Mouse (Mus musculus) forebrain, embryonic 13.5 days (tissue): ENCODE data around the gene Atl3. TPM values are rescaled to one million over a fixed set of nuclear protein-coding genes. Genes with fewer than 3 reads are reported as not detected.

Experiments used
- ATAC-seq: fragments of 200-750 bp; cut with Nextera tagmentation; 2 replicates; pipeline ENCODE4 v1.8.0; 2017
- H3K27ac ChIP-seq: fragments of 300-500 bp; sonication (generic); 2 replicates; pipeline ENCODE4 v1.5.1; 2015; ENCODE audit warnings: inconsistent platforms, mild to moderate bottlenecking, moderate library complexity
- H3K27me3 ChIP-seq: fragments of 300-500 bp; sonication (generic); 2 replicates; pipeline ENCODE4 v1.6.1; 2015; ENCODE audit warnings: mild to moderate bottlenecking, inconsistent platforms
- H3K36me3 ChIP-seq: fragments of 300-500 bp; sonication (generic); 2 replicates; pipeline ENCODE4 v1.6.1; 2015; ENCODE audit warnings: mild to moderate bottlenecking, inconsistent platforms; ENCODE audit not compliant: poor library complexity, severe bottlenecking
- H3K4me1 ChIP-seq: fragments of 300-500 bp; sonication (generic); 2 replicates; pipeline ENCODE4 v1.6.1; 2015; ENCODE audit warnings: inconsistent platforms
- H3K4me2 ChIP-seq: fragments of 300-500 bp; sonication (generic); 2 replicates; pipeline ENCODE4 v1.6.1; 2015; ENCODE audit warnings: inconsistent platforms, mild to moderate bottlenecking, moderate library complexity
- H3K4me3 ChIP-seq: fragments of 300-500 bp; sonication (generic); 2 replicates; pipeline ENCODE4 v1.5.1; 2015; ENCODE audit warnings: mild to moderate bottlenecking, inconsistent platforms
- H3K9ac ChIP-seq: fragments of 300-500 bp; sonication (generic); 2 replicates; pipeline ENCODE4 v1.6.1; 2015; ENCODE audit warnings: mild to moderate bottlenecking, inconsistent platforms
- H3K9me3 ChIP-seq: fragments of 300-500 bp; sonication (generic); replicated peaks from 2 replicates; pipeline ENCODE4 v1.6.1; 2016; ENCODE audit warnings: inconsistent platforms
- WGBS: fragments of 180-500 bp; shearing (Covaris S2); methylation state at CpG from one replicate; pipeline ENCODE4 v1.1.7; 2015; 5-methylcytosine and 5-hydroxymethylcytosine counted together
- polyA plus RNA-seq: library from polyadenylated mRNA; unstranded; fragments of >200 nt; fragmentation: Nextera tagmentation; extraction: Ambion mirVana; gene quantifications from 2 replicates; pipeline ENCODE4 v1.2.1, GENCODE M21; 2015

Atl3 gene
- polyA plus RNA-seq, 1 experiment from 2014 or later, result 8.3 TPM

DNA sequence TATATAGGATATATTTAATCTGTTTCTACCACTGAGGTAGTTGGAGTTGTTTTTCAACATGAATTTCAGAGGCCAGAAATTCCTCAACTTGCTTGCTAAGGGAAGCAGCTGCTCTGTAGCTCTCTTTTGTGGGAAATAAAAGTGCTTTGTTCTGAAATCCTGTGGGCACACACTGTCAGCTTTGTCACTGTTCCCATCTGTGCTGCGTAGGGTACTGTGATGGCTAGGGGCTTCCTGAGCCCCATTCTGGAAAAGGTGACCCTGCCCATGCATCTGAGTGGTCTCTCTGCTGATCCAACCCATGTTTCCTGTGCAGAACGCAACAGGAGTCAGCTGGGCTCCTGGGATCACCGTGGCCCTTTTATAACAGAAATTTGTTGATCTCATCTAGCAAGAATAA, 73.0 kb downstream of the Atl3 start:
- Histone ChIP-seq H3K9ac (no peak overlapping the region), H3K36me3 (no peaks in the 10 kb centered on the region), H3K4me2 (no peak overlapping the region), H3K27me3 (no peaks in the 10 kb centered on the region), H3K27ac (no peak overlapping the region), H3K4me3 (no peak overlapping the region), H3K9me3 (no peaks in the 10 kb centered on the region), H3K4me1 (no peaks in the 10 kb centered on the region)
- WGBS, result 69% methylated on average over 3 of the region's 3 CpGs
- no peak for ATAC-seq

DNA sequence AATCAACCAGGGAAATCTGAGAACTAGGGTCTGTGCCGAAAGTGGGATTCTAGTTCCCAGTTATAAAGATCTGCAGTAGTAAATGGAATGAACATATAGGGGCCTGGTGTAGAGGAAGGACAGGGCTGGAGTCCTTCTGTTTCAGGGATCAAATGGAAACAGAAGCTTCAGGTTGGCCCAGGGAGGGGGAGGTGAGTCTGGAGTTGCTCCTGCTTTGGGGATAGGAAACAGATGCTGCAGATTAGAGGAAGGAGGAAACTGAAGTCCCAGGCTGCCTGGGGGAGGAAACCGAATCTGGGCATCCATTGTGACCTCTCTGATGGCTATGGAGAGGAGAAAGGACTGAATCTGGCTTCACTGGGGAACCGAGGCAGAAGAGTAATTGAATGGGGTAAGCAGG, 74.5 kb downstream of the Atl3 start:
- Histone ChIP-seq H3K9ac (no peak overlapping the region), H3K4me3 (no peak overlapping the region), H3K9me3 (no peaks in the 10 kb centered on the region), H3K27ac (no peak overlapping the region), H3K36me3 (no peaks in the 10 kb centered on the region), H3K27me3 (no peaks in the 10 kb centered on the region), H3K4me1 (no peaks in the 10 kb centered on the region), H3K4me2 (no peak overlapping the region)
- WGBS, result 56% methylated on average over 3 of the region's 3 CpGs
- ATAC-seq, result no peak

DNA sequence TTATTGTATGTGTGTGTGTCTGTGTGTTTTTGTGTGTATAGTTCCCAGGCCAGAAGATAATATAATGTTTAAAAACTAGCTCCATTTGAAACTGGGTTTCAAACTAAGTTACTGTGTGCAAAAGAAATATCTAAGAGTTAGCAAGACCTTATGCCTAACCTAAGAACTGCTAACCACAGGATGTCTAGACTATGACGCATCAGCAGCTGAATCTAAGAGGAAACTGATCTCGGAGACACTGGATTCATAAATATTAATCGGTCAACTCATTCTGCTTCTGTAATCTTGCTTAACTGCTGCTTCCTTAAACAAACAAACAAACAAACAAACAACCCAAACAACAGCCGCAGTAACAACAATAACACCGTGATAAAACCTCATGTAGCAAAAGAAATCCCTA, 75.8 kb downstream of the Atl3 start:
- H3K9me3 ChIP-seq, result no peaks in the 10 kb centered on the region
- H3K4me3 ChIP-seq, result no peak overlapping the region
- H3K4me2 ChIP-seq, result no peak overlapping the region
- H3K4me1 ChIP-seq, result no peaks in the 10 kb centered on the region
- no peak overlapping the region for H3K9ac ChIP-seq
- H3K36me3 ChIP-seq, result no peaks in the 10 kb centered on the region
- no peaks in the 10 kb centered on the region for H3K27me3 ChIP-seq
- WGBS, result 93% methylated on average over 5 of the region's 5 CpGs
- no peak overlapping the region for H3K27ac ChIP-seq
- no peak for ATAC-seq

DNA sequence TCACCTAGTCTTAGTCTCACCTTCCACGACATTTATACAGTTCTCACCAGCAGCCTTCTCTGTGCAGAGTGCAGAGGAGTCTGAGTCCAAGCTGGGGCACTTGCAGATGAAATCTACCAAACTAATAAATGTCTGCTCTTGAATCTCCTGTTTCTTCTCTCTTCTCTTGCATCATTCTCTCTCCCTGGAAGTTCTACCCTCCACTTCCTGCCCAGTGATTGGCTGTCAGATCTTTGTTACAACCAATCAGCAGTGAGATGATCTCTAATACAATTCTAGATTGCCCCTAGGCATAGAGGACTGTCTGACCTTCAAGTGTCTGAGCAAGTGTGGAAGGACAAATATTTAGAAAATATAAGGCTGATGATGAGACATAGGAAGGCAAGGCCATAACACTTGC, 82.3 kb downstream of the Atl3 start:
- Histone ChIP-seq H3K27me3 (no peaks in the 10 kb centered on the region), H3K4me1 (no peaks in the 10 kb centered on the region), H3K4me2 (no peak overlapping the region), H3K4me3 (no peak overlapping the region), H3K9me3 (no peaks in the 10 kb centered on the region), H3K27ac (no peak overlapping the region), H3K9ac (no peak overlapping the region), H3K36me3 (no peaks in the 10 kb centered on the region)
- ATAC-seq, result no peak
- WGBS, result 70% methylated on average over 1 of the region's 1 CpGs

DNA sequence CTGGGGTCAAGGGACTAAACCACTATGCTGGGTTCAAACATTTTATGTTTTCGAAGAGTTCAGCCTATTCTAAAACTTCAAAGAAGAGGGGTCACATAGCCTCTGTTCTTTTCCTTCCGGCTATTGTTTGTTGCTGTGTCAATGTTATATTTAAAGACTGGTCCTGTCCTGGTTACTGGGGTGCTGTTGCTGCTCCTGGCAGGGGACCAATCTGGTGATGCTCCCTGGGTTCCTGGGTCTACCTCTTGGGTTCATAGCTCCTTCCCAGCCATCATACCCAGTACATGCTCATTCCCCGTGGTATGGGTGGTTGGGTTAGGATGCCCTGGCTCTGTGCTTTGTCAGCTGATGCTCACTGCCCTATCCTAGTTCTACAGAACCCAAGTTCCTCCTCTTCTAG, 83.9 kb downstream of the Atl3 start:
- Histone ChIP-seq H3K27me3 (no peaks in the 10 kb centered on the region), H3K27ac (no peak overlapping the region), H3K4me2 (no peak overlapping the region), H3K9ac (no peak overlapping the region), H3K4me3 (no peak overlapping the region), H3K36me3 (no peaks in the 10 kb centered on the region), H3K9me3 (no peaks in the 10 kb centered on the region), H3K4me1 (no peaks in the 10 kb centered on the region)
- ATAC-seq, result no peak
- 93% methylated on average over 3 of the region's 3 CpGs for WGBS

DNA sequence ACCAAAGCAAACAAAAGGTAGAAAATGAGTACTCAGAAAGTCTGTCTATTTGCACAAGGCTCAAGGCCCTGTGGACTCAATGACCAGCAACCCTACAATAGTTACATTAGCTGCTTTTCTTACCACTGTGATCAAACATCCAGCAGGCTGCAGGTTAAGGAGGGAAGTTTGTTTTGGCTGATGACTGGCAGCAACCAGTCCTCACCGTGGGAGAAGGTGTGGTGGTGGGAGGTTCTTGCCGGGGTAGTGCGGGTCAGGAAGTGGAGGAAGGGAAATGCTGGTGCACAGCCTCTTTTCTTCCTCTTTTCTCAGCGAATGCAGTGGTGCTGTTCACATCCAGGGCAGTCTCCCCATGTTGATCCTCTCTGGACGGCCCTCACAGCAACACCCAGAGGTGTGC, 87.2 kb downstream of the Atl3 start:
- Histone ChIP-seq H3K4me2 (no peak overlapping the region), H3K4me1 (no peaks in the 10 kb centered on the region), H3K27me3 (no peaks in the 10 kb centered on the region), H3K4me3 (no peak overlapping the region), H3K9ac (no peak overlapping the region), H3K9me3 (no peaks in the 10 kb centered on the region), H3K27ac (no peak overlapping the region), H3K36me3 (no peaks in the 10 kb centered on the region)
- ATAC-seq, result no peak
- 72% methylated on average over 5 of the region's 5 CpGs for WGBS

DNA sequence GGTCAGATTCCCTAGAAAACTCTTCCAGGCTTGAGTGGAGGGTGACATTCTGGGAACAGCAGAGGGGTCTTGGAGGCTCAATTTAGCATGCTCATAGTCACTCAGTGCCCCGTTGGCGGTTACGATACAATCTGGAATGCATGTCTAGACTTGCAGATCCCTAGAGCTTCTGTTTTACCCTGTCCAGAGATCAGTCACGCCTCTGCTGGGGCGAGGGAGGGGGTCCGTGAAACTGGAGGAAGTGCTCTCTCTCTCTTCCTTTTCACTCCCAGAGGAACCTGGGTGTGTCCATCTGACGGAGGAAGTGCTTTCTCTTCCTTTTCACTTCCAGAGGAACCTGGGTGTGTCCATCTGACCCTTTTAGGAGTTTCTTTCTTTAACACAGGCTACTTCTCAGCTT, 89.3 kb downstream of the Atl3 start:
- H3K4me2 ChIP-seq, result no peak overlapping the region
- WGBS, result 68% methylated on average over 7 of the region's 7 CpGs

DNA sequence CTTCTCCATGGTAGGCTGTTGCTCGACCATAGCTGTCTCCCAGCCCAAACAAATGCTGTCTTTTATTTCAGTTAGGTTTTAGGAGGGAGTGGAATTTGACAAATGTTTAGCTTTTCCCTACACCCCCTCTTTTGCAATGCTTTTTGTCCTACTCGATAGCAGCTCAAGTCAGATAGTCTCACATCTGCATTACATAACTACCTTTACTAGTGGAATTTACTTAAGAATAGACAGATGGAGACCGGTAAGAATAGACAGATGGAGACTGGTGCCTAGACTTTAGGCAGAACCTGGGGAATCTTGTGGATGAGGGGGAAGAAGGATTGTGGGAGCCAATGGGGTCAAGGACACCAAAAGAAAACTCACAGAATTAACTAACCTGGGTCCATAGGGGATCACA, 89.8 kb downstream of the Atl3 start:
- H3K4me3 ChIP-seq, result no peak overlapping the region
- ATAC-seq, result no peak
- WGBS, result 78% methylated on average over 3 of the region's 3 CpGs
- no peak overlapping the region for H3K4me2 ChIP-seq
- no peaks in the 10 kb centered on the region for H3K27me3 ChIP-seq
- H3K36me3 ChIP-seq, result no peaks in the 10 kb centered on the region
- no peaks in the 10 kb centered on the region for H3K9me3 ChIP-seq
- no peaks in the 10 kb centered on the region for H3K4me1 ChIP-seq
- no peak overlapping the region for H3K27ac ChIP-seq
- no peak overlapping the region for H3K9ac ChIP-seq

More for the DNA sequence above, 89.3 kb downstream of the Atl3 start:
- H3K27me3 ChIP-seq, result no peaks in the 10 kb centered on the region
- no peak for ATAC-seq
- no peak overlapping the region for H3K9ac ChIP-seq
- H3K4me1 ChIP-seq, result no peaks in the 10 kb centered on the region
- H3K9me3 ChIP-seq, result no peaks in the 10 kb centered on the region
- no peaks in the 10 kb centered on the region for H3K36me3 ChIP-seq
- no peak overlapping the region for H3K27ac ChIP-seq
- no peak overlapping the region for H3K4me3 ChIP-seq

DNA sequence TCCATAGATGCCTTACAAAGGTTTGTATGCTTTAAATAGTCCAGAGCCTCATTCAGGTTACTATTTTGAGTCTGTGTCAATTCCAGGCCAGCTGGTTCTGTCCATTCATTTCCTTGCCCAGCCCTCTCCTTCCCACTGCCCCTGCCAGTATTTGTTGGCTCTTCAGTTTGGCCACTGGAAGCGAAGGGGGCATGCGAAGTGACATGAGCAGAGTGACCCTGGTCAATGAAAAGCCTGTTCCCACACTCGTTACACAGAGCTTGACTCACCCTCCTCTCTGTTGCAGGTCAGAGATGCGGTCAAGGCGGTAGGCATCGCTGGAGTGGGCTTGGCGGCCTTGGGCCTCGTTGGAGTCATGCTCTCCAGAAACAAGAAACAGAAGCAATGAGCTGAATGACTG, 91.4 kb downstream of the Atl3 start:
- H3K4me2 ChIP-seq, result no peak overlapping the region
- 90% methylated on average over 8 of the region's 8 CpGs for WGBS
- no peaks in the 10 kb centered on the region for H3K27me3 ChIP-seq

DNA sequence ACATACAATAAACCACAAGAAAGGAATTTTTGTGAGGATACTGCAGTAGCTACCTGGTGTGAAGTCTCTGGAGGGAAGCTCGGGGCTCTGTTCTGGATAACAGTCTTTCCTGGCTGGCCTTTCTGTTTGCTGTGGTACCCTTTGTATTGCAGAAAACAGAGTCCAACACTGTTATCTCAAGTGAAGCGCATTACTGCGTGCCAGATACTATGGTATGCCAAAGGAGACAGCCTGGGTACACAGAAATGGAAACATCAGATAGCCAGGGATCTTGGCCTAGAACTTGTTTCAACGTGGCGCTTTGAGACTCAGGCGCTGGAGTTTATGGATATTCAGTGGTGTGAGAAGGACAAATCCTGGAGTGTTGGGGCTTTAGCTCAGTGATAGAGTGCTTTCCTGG, 91.9 kb downstream of the Atl3 start:
- Histone ChIP-seq H3K4me1 (no peaks in the 10 kb centered on the region), H3K9ac (no peak overlapping the region), H3K4me2 (no peak overlapping the region), H3K4me3 (no peak overlapping the region), H3K36me3 (no peaks in the 10 kb centered on the region), H3K27ac (no peak overlapping the region), H3K27me3 (no peaks in the 10 kb centered on the region), H3K9me3 (no peaks in the 10 kb centered on the region)
- WGBS, result 94% methylated on average over 6 of the region's 6 CpGs
- no peak for ATAC-seq

More for the DNA sequence above, 91.4 kb downstream of the Atl3 start:
- H3K4me1 ChIP-seq, result no peaks in the 10 kb centered on the region
- no peaks in the 10 kb centered on the region for H3K9me3 ChIP-seq
- H3K36me3 ChIP-seq, result no peaks in the 10 kb centered on the region
- H3K9ac ChIP-seq, result no peak overlapping the region
- no peak for ATAC-seq
- no peak overlapping the region for H3K4me3 ChIP-seq
- H3K27ac ChIP-seq, result no peak overlapping the region

Other genes with a start within 250 kb of the Atl3 start
- 58.1 and 60.6 TPM in 2 replicates for gene Rcor2, start 226.7 kb upstream of the Atl3 start, polyA plus RNA-seq
- gene Mark2, start 152.2 kb upstream of the Atl3 start, polyA plus RNA-seq, result 38.3 and 39.0 TPM in 2 replicates
- 42.1 and 47.5 TPM in 2 replicates for gene Spindoc, start 111.0 kb upstream of the Atl3 start, polyA plus RNA-seq
- gene 2700081O15Rik, start 76.4 kb upstream of the Atl3 start, polyA plus RNA-seq, result 16.7 and 18.2 TPM in 2 replicates
- gene Rtn3, start 10.8 kb upstream of the Atl3 start, polyA plus RNA-seq, result 395 and 428 TPM in 2 replicates
- gene Pla2g16, start 63.4 kb downstream of the Atl3 start, polyA plus RNA-seq, result 5.8 and 6.6 TPM in 2 replicates
- gene Lgals12, start 113.2 kb downstream of the Atl3 start, polyA plus RNA-seq, result 0.13 and 0.16 TPM in 2 replicates
- not detected in 2 replicates for gene Hrasls5, start 118.5 kb downstream of the Atl3 start, polyA plus RNA-seq
- gene Slc22a19, start 217.3 kb downstream of the Atl3 start, polyA plus RNA-seq, result not detected in 2 replicates